Mouse (Mus musculus) CH12.LX (cell line): ENCODE measurements around the gene Ins2.

Experiments
- CHD1 ChIP-seq: IDR thresholded peaks from 2 replicates; pipeline ENCODE4 v1.6.1; 2012; ENCODE audit warnings: low read depth, low read length, improper control_type of control experiment, inconsistent platforms
- CTCF ChIP-seq, 2 experiments: IDR thresholded peaks in 1 of 2; conservative IDR thresholded peaks in 1 of 2; 2 replicates each; pipeline ENCODE4 v1.5.1; 2011 to 2012; ENCODE audit warnings: low read depth in 2 of 2, low read length in 2 of 2, improper control_type of control experiment in 1 of 2, inconsistent platforms in 1 of 2, mild to moderate bottlenecking in 1 of 2, moderate library complexity in 1 of 2
- GABPA ChIP-seq: IDR thresholded peaks from 2 replicates; pipeline ENCODE4 v1.6.1; 2012; ENCODE audit warnings: low read depth, low read length, improper control_type of control experiment, inconsistent platforms; ENCODE audit not compliant: insufficient replicate concordance
- POLR2AphosphoS2 ChIP-seq: IDR thresholded peaks from 2 replicates; pipeline ENCODE4 v1.6.1; 2011; ENCODE audit warnings: low read depth, low read length, improper control_type of control experiment
- TBP ChIP-seq: conservative IDR thresholded peaks from 2 replicates; pipeline ENCODE4 v1.6.1; 2011; ENCODE audit warnings: low read depth, low read length, improper control_type of control experiment
- USF1 ChIP-seq: IDR thresholded peaks from 2 replicates; pipeline ENCODE4 v1.6.1; 2014; ENCODE audit warnings: low read depth, mild to moderate bottlenecking, inconsistent platforms, low read length, improper control_type of control experiment
- ZNF384 ChIP-seq: IDR thresholded peaks from 2 replicates; pipeline ENCODE4 v1.6.1; 2012; ENCODE audit warnings: low read depth, low read length, improper control_type of control experiment, inconsistent platforms

DNA sequence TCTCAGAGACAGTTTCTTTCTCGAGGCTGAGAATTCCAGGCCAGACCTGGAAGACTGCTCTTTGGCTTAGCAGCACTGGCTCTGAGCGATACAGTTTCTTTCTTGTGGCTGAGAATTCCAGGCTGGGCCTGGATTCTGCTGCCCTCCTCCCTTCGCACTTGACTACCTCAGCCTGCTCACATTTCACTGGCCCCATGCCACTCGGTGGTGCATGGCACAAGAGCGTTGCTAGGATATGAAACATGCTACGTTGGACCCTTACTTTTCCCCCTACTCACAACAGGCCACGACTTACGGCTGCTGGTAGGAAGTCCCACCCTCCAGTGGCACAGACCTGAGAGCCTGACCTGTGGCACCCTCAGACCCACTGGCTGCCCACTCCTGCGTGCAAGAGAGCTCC lies 46.5 kb upstream of the Ins2 start:
- TF ChIP-seq CTCF (conservative IDR thresholded peaks at IDR 0.05 in 1 of 2, IDR thresholded peaks at IDR 0.05 in 1 of 2; ENCODE audit: low read depth in 2 of 2, low read length in 2 of 2) (no peak), TBP (no peak), ZNF384 (no peak), USF1 (no peak), POLR2AphosphoS2 (no peak), CHD1 (no peak), GABPA (no peak)
